Mouse (Mus musculus): Measurements from ENCODE around the gene Prkcg.

The Prkcg gene

GRCm38 (mm10) chr7:3365547-3366279, 76.7 kb downstream of the Prkcg start:
- DNase-seq (ENCODE audit: low spot score in 2 of 2) = no peak

- no peak for DNase-seq (ENCODE audit: low spot score in 2 of 2)
Observed at GRCm38 (mm10) chr7:3366705-3367516, 77.9 kb downstream of the Prkcg start.

- DNase-seq (ENCODE audit: low spot score in 2 of 2) = no peak
Observed at GRCm38 (mm10) chr7:3367569-3367968, 78.6 kb downstream of the Prkcg start.

- DNase-seq (ENCODE audit: low spot score in 2 of 2) = no peak
Observed at GRCm38 (mm10) chr7:3368311-3368710, 79.3 kb downstream of the Prkcg start.

GRCm38 (mm10) chr7:3369189-3369588, 80.2 kb downstream of the Prkcg start:
- no peak for DNase-seq (ENCODE audit: low spot score in 2 of 2)

GRCm38 (mm10) chr7:3370407-3370806, 81.4 kb downstream of the Prkcg start:
- no peak for DNase-seq (ENCODE audit: low spot score in 2 of 2)

- DNase-seq (ENCODE audit: low spot score in 2 of 2) = no peak
Observed at GRCm38 (mm10) chr7:3372376-3372775, 83.4 kb downstream of the Prkcg start.

- no peak for DNase-seq (ENCODE audit: low spot score in 2 of 2)
Observed at GRCm38 (mm10) chr7:3373754-3374153, 84.8 kb downstream of the Prkcg start.

GRCm38 (mm10) chr7:3376831-3377230, 87.9 kb downstream of the Prkcg start:
- DNase-seq (ENCODE audit: low spot score in 2 of 2) = peak in 1 of 2 experiments; percentile 29
